Mouse (Mus musculus) intestine, embryonic 15.5 days (tissue): ENCODE measurements around the gene Hoxd11. TPM values are rescaled to one million over a fixed set of nuclear protein-coding genes. Genes with fewer than 3 reads are reported as not detected.

Experiments
- ATAC-seq: fragments of 200-750 bp; cut with Nextera tagmentation; 2 replicates; pipeline ENCODE4 v1.8.0; 2017; ENCODE audit warnings: moderate TSS enrichment, moderate library complexity
- H3K27ac ChIP-seq: fragments of 300-500 bp; sonication (generic); 2 replicates; pipeline ENCODE4 v1.5.1; 2015; ENCODE audit warnings: mild to moderate bottlenecking, inconsistent platforms
- H3K27me3 ChIP-seq: fragments of 300-500 bp; sonication (generic); replicated peaks from 2 replicates; pipeline ENCODE4 v1.6.1; 2015; ENCODE audit warnings: inconsistent platforms
- H3K36me3 ChIP-seq: fragments of 300-500 bp; sonication (generic); 2 replicates; pipeline ENCODE4 v1.6.1; 2015; ENCODE audit warnings: inconsistent platforms
- H3K4me1 ChIP-seq: fragments of 300-500 bp; sonication (generic); replicated peaks from 2 replicates; pipeline ENCODE4 v1.6.1; 2015; ENCODE audit warnings: inconsistent platforms
- H3K4me2 ChIP-seq: fragments of 300-500 bp; sonication (generic); replicated peaks from 2 replicates; pipeline ENCODE4 v1.6.1; 2015; ENCODE audit warnings: mild to moderate bottlenecking, inconsistent platforms
- H3K4me3 ChIP-seq: fragments of 300-500 bp; sonication (generic); replicated peaks from 2 replicates; pipeline ENCODE4 v1.5.1; 2015; ENCODE audit warnings: inconsistent platforms
- H3K9ac ChIP-seq: fragments of 300-500 bp; sonication (generic); 2 replicates; pipeline ENCODE4 v1.6.1; 2015; ENCODE audit warnings: inconsistent platforms
- H3K9me3 ChIP-seq: fragments of 300-500 bp; sonication (generic); 2 replicates; pipeline ENCODE4 v1.6.1; 2016; ENCODE audit warnings: inconsistent platforms
- WGBS: fragments of 180-500 bp; shearing (Covaris S2); methylation state at CpG from one replicate; pipeline ENCODE4 v1.1.7; 2015; 5-methylcytosine and 5-hydroxymethylcytosine counted together
- polyA plus RNA-seq: library from polyadenylated mRNA; unstranded; fragments of >200 nt; fragmentation: Nextera tagmentation; extraction: Ambion mirVana; gene quantifications from 2 replicates; pipeline ENCODE4 v1.2.1, GENCODE M21; 2015

Gene Hoxd11
- polyA plus RNA-seq, 1 experiment from 2014 or later, result 2.3 TPM

DNA sequence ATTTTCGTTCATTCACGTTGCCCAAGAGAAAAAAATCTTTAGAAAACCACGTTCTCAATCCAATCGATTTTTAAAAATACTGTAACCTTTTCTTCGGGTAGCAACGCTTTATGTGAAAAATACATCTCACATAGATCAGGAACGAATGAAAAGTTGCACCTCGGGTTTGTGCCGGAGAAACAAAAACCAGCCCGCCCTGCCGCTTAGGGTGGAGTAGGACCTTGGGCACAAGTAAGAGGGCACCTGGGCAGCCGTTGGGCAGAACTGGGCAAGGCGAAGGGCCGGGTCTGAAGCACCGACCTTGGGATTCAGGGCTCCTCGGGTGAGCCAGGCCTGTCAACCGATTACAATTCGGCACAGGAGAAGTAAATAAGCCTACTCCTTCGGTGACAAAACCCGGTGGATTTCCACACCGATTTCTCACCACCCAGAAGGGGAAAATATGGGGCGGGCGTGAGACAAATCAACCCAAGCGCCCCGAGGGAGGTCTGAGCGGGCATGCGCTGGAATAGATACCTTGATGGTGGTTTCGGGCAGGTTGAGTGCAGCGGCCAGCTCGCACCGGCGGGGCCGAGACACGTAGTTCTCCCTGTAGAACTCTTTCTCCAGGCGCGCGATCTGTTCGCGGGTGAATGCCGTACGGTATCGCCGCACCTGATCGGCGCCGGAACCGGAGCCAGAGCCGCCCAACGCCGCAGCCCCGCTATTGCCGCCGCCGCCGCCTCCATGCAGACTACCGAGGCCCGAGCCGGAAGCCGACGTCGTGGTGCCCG is 21.9 kb upstream of the Hoxd11 start:
- Histone ChIP-seq H3K9me3 (no peaks in the 10 kb centered on the region), H3K4me2 (0 out of 2 replicates have a peak overlapping the region, but pooled peaks have one; percentile 22), H3K9ac (no peak overlapping the region), H3K27ac (no peak overlapping the region), H3K4me3 (peak overlapping the region; percentile 12; the same call in 1 of the 2 replicates), H3K27me3 (peaks cover 84% of the 10 kb centered on the region), H3K4me1 (peaks cover 26% of the 10 kb centered on the region), H3K36me3 (no peaks in the 10 kb centered on the region)
- 3% methylated on average over 62 of the region's 62 CpGs for WGBS
- ATAC-seq, result no peak

DNA sequence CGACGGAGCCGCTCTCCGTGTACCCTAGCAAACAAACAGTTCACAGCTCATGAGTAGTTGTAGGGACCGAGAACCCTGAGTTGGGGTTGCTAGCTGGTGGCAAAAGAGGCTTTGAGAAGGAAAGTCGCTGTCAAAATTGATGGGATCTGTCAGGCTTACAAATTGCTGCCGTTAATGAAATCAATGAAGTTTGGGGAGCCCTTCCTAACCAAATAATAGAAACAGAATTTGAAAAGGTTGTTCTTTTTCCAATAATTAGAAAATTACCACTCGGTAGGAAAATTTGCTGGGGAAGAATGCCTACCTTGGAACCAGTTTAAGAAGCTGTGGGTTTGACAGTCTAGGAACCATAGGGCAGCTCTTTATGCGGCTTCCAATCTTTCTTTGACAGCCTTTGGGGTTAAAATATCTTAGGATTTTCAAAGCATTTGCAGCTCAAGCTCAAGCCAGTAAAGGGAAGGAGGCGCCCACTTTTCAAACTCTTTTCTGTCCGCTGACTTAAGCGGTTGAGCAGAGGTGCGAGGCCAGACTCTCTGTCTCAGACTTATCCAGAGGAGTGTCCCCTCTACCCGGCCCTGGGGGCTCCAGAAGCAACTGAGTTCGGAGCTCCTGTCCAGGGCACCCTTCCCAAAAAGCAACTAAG is 21.2 kb upstream of the Hoxd11 start:
- Histone ChIP-seq H3K9ac (no peak overlapping the region), H3K4me2 (0 out of 2 replicates have a peak overlapping the region, but pooled peaks have one; percentile 22), H3K27ac (no peak overlapping the region), H3K9me3 (no peaks in the 10 kb centered on the region), H3K36me3 (no peaks in the 10 kb centered on the region), H3K4me1 (peaks cover 26% of the 10 kb centered on the region), H3K4me3 (0 out of 2 replicates have a peak overlapping the region, but pooled peaks have one; percentile 12), H3K27me3 (peaks cover 88% of the 10 kb centered on the region)
- ATAC-seq, result no peak
- WGBS, result 3% methylated on average over 15 of the region's 15 CpGs

DNA sequence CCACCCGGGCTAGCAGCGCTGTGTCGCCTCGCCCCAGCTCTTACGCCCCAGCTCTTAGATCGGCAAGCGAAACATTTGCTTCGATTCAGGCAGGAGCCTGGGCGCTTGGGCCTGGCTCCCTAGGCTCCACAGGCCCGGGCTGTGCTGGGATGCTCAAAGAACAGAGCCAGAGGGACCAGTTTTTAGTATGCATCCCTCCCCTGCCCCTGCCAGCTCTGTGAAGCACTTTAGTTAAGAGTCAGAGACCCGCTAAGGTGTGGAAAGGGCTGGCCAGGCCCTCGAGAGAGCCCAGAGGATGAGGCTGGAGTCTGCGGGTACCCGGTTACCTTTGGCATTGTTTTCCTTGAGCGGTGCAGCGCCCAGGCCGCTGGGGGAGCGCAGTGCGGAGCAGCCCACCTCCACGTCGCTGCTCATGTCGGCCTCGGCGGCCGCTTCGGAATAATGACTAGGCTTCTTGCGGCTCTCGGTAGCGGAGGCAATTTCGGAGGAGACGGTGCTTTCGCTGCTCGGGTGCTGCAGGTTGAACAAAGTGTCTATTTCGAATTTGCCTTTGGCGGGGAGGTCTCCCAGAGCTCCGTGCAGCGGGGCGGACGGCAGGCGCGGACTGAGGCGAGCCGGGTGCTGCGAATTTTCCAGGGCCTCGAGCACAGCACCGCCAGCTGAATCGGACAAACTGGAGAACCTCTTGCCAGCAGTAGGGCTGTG is 20.5 kb upstream of the Hoxd11 start:
- H3K9ac ChIP-seq, result no peak overlapping the region
- H3K36me3 ChIP-seq, result no peaks in the 10 kb centered on the region
- no peak overlapping the region; the same call in 1 of the 2 replicates for H3K4me3 ChIP-seq

DNA sequence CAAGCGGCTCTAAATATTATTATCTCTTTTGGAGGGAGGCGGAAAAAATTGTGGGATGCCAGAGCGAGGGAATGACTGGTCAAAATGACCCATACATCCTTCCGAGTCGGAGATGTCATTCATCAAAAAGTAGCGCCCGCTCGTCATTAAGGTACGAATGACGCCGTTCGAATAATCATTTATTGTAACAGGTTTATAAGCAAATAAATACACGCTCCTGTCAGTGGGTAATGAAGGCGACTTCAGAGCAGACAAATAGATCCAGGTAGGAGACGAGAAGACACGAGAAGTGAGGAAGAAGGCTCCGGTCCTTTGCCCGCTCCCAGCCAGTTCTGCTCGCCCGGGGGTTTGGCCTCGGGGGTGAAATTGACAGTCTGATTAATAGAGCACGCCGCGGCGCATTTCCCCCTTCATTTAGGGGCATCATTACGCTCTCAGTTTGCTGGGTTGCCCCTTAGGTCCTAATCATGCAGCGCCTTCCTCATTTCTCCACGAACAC is 19.8 kb upstream of the Hoxd11 start, which contains the start of gene Evx2:
Gene Evx2 (minus strand): TSS at position 51 of the 499 bp plus-strand sequence.
- no peaks in the 10 kb centered on the region for H3K9me3 ChIP-seq
- H3K9ac ChIP-seq, result no peak within 1 kb of the TSS
- no peak within 1 kb of the TSS for H3K27ac ChIP-seq
- H3K27me3 ChIP-seq, result peaks cover 93% of the 10 kb centered on the region
- H3K4me3 ChIP-seq, result no peak within 1 kb of the TSS; the same call in 1 of the 2 replicates
- 2% methylated on average over 28 of the region's 28 CpGs for WGBS
- H3K36me3 ChIP-seq, result no peaks in the 10 kb centered on the region
- H3K4me1 ChIP-seq, result peaks cover 26% of the 10 kb centered on the region
- no peak within 1 kb of the TSS for H3K4me2 ChIP-seq
- no peak for ATAC-seq

More for the DNA sequence above, 20.5 kb upstream of the Hoxd11 start:
- H3K27me3 ChIP-seq, result peaks cover 93% of the 10 kb centered on the region
- no peak for ATAC-seq
- H3K4me2 ChIP-seq, result no peak overlapping the region
- under 1% methylated on average over 47 of the region's 47 CpGs for WGBS
- H3K9me3 ChIP-seq, result no peaks in the 10 kb centered on the region
- peaks cover 26% of the 10 kb centered on the region for H3K4me1 ChIP-seq
- no peak overlapping the region for H3K27ac ChIP-seq

DNA sequence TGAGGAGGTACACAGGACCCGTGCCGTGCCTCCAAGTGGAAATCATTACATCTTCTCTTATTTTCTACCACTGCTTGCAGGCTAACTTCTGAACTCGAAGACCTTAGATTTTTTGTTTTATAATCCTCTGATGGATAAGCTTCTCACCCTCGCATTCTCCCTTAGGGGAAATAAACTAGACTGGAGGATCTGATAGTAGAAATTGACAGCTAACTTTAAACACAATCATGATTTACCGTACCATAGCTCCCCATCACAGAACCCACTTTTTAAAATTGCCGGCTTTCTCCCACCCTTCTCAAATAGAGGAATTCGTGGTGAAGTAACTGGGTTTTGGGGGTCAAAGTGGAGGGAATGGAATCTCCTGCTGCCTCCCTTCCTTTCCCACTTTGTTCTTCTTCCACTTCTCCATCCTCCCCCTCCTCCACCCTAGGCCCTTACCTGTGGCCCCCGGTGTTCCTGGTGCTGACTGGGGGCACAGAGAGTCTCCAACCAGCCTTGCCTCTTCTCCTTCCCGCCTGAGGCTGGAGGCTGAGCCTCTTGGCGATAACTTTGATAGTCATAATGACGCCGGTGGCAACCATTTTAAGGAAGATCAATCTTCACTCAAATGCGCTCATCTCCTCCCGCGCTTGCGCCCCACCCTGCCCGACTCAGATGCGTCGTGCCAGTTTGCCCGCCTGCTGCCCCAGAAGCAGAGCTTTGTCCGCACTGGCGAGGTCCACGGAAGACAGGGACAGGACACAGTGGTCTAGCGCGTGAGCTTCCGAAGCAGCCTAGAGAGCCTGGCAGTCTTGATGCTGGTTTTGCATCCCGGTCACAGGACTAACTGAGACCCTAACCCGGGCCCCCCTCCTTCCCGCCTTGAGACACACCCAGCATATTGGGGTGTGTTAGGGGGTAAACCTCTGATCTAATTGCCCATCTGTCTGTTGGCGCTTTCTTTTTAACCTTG is 18.7 kb upstream of the Hoxd11 start:
- Histone ChIP-seq H3K4me2 (peak overlapping the region; percentile 9; the same call in 1 of the 2 replicates), H3K27me3 (peaks cover 91% of the 10 kb centered on the region), H3K9ac (no peak overlapping the region), H3K36me3 (no peaks in the 10 kb centered on the region), H3K27ac (no peak overlapping the region), H3K4me3 (no peak overlapping the region), H3K9me3 (no peaks in the 10 kb centered on the region), H3K4me1 (peaks cover 21% of the 10 kb centered on the region)
- WGBS, result 2% methylated on average over 30 of the region's 30 CpGs
- no peak for ATAC-seq

DNA sequence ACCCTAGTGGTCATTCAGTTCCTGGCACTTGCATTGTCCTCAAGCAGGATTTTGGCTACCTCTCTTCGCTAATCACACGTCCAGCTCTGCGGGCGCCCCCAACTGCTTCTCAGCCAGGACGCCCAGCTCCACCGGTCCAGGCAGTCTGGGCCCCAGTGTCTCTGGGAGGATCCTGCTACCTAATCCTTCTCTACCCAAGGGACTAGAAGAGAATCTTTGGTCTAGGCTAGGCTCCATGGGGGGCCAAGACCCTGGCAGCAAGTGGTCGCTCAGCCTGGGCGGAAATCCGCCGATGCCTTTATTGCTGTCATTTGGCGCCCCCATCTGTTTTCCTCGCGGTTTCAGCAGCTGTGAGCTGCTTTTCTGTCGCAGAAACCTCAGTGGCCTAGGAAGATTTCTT is 17.7 kb upstream of the Hoxd11 start:
- Histone ChIP-seq H3K4me2 (peak overlapping the region; percentile 54), H3K9me3 (no peaks in the 10 kb centered on the region), H3K36me3 (no peaks in the 10 kb centered on the region), H3K9ac (no peak overlapping the region), H3K27ac (no peak overlapping the region), H3K27me3 (peaks cover 90% of the 10 kb centered on the region), H3K4me1 (peaks cover 15% of the 10 kb centered on the region), H3K4me3 (peak overlapping the region; percentile 24; the same call in 1 of the 2 replicates)
- under 1% methylated on average over 14 of the region's 14 CpGs for WGBS
- peak; percentile 45; the same call in 1 of the 2 replicates for ATAC-seq

DNA sequence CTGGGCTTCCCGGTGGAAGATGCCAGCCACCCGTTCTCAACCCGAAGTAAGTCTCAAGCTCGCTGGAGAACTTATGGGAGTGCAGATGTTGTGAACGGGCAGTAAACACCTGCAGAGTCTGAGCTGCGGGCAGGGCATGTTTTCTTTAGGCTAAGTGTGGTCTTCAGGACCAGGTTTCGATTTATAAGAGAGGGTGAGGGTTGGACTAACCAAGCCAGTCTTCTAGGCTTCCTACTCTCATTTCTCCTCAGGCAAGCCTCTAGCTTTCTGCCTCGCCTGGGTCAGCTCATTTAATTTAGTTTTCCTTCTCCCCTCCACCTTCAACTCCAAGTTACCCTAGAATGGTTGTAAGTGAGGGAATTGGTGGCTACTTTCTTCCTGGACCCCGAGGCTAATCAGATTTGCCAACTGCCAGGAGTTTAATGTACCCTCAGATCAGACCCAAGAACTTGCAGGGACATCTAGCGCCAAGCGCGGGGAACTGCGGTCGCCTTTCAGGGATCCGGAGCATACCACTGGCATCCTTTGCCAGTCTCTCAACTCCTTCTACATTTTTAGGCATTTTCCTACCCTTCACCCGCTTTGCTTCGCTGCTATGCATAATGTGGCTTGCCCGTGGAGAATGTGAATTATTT is 15.9 kb upstream of the Hoxd11 start:
- ATAC-seq, result no peak
- H3K36me3 ChIP-seq, result no peaks in the 10 kb centered on the region
- no peaks in the 10 kb centered on the region for H3K9me3 ChIP-seq
- H3K4me3 ChIP-seq, result no peak overlapping the region
- H3K4me1 ChIP-seq, result peaks cover 18% of the 10 kb centered on the region
- no peak overlapping the region for H3K27ac ChIP-seq
- peaks cover 90% of the 10 kb centered on the region for H3K27me3 ChIP-seq
- WGBS, result 4% methylated on average over 18 of the region's 18 CpGs
- no peak overlapping the region for H3K9ac ChIP-seq
- H3K4me2 ChIP-seq, result no peak overlapping the region

DNA sequence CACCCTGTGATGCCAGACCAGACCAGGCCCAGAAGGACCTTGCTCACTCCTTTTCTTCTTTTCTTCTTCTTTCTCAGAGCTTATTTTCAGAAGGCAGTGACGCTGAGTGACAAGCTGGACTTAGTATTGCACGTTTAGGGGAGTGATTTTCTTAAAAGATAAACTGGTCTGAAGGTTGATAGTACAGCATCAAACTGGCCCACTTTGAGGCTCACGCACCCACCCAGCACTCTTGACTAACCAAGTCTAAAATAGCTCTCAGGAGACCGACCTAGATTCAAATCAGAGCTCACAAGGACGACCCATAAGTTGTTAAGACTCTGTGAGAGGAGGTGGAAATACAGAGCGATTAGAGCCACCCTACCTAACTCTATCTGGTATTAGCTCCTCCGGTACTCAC is 12.9 kb upstream of the Hoxd11 start:
- H3K4me2 ChIP-seq, result no peak overlapping the region
- no peaks in the 10 kb centered on the region for H3K9me3 ChIP-seq
- no peak overlapping the region for H3K4me3 ChIP-seq
- H3K27ac ChIP-seq, result no peak overlapping the region
- no peaks in the 10 kb centered on the region for H3K36me3 ChIP-seq
- no peak for ATAC-seq
- no peak overlapping the region for H3K9ac ChIP-seq
- peaks cover 87% of the 10 kb centered on the region for H3K27me3 ChIP-seq
- 1% methylated on average over 7 of the region's 7 CpGs for WGBS
- peaks cover 14% of the 10 kb centered on the region for H3K4me1 ChIP-seq

DNA sequence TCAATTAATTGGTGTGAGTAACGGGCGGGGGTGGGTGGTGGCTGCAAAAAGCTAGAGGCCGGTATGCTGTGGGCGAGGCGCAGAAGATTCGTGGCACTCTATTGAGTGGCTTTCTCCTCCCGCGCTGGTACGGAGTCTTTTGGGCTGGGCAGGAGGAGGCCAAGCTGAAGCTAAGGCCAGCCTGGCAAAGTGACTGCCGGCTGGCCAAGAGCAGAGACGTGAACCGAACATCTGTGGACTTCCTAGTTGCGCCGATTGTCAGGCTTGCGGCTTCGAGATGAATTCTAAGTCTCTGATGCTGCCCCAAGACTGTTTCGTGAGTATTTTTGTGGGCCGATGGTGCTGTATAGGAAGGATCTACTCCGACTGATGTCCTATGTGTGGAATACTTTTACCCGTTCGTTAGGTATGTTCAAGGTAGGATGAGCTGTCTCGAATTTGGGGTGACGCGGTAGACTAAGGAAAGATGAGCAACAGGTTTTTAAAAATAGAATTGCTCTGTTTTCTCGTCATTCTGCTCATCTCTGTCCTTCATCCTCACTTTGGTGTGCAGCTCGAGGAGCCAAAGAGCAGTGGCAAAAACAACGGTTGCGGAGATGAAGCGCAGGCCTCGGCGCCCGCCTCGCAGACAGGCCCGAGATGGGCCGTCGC is 12.0 kb upstream of the Hoxd11 start:
- Histone ChIP-seq H3K9ac (no peak overlapping the region), H3K4me1 (peaks cover 10% of the 10 kb centered on the region), H3K4me2 (no peak overlapping the region), H3K36me3 (no peaks in the 10 kb centered on the region), H3K4me3 (no peak overlapping the region), H3K9me3 (no peaks in the 10 kb centered on the region), H3K27ac (no peak overlapping the region), H3K27me3 (peaks cover 85% of the 10 kb centered on the region)
- WGBS, result 3% methylated on average over 36 of the region's 36 CpGs
- ATAC-seq, result peak; percentile 21; the same call in 1 of the 2 replicates

DNA sequence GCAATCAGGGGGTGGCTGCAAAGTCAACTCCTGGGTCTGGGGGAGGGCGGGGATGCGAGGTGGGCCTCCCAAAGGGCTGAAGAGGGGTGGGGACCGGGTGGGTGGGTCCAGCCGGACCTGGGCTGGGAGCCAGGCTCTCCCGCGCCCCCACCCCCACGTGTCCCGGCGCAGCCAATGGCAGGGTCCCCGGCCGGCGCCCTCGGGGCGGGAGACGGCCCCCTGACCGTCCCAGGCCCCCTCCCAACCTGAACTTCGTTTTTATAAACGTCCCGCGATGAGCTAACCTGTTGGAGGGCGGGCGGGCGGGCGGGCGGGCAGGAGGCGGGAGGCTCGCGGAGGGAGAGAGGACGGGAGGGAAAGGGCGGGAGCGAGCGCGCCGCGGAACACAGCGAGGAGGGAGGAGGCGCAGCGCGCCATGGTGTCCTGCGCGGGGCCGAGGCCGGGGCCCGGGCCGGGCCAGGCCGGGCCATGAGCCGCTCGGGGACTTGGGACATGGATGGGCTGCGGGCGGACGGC is 11.5 kb upstream of the Hoxd11 start, which contains the start of gene Hoxd13:
Gene Hoxd13 (plus strand): TSS at position 469 of the 516 bp plus-strand sequence.
- Histone ChIP-seq H3K9ac (no peak within 1 kb of the TSS), H3K4me2 (peak within 1 kb of the TSS; percentile 87), H3K27ac (no peak within 1 kb of the TSS), H3K4me1 (peaks cover 13% of the 10 kb centered on the region), H3K4me3 (peak within 1 kb of the TSS; percentile 43), H3K27me3 (peaks cover 85% of the 10 kb centered on the region), H3K36me3 (no peaks in the 10 kb centered on the region), H3K9me3 (no peaks in the 10 kb centered on the region)
- under 1% methylated on average over 42 of the region's 51 CpGs for WGBS
- peak; percentile 68 for ATAC-seq
